15 mouse cellular contexts compared by ENCODE assay signal in genomic region chr4:130532347-130532746, GRCm38 (mm10). TPM values are rescaled to one million over a fixed set of nuclear protein-coding genes. Genes with fewer than 3 reads are reported as not detected.
DNase-seq lines count a peak whose midpoint lies in the region; ATAC-seq lines count a peak whose summit lies in the region.
"Had no signal": no experiment of that assay in that cellular context is flagged by ENCODE, and none has a peak within 500 bp of the region (broad histone marks: within the 10 kb centered on the region; RNA-seq: fewer than 3 reads in every experiment).

No protein-coding gene starts in this region.

- H3K4me3 ChIP-seq in kidney, embryonic 15.5 days (replicated peaks) = no peak overlapping the region
- no peak overlapping the region for H3K4me3 ChIP-seq in midbrain, embryonic 16.5 days (ENCODE audit: low read depth, low read length)
- H3K4me3 ChIP-seq in midbrain, embryonic 14.5 days (replicated peaks; ENCODE audit: low read depth, low read length) = no peak overlapping the region
- no peak overlapping the region for H3K4me3 ChIP-seq in limb, embryonic 15.5 days
- H3K4me3 ChIP-seq: midbrain, embryonic 13.5 days had no signal

- WGBS in kidney, embryonic 15.5 days = 57% methylated on average over 6 of the region's 6 CpGs
- WGBS in midbrain, embryonic 16.5 days = 66% methylated on average over 6 of the region's 6 CpGs
- WGBS in midbrain, embryonic 14.5 days = 70% methylated on average over 6 of the region's 6 CpGs
- WGBS in limb, embryonic 15.5 days = 61% methylated on average over 6 of the region's 6 CpGs

- H3K9ac ChIP-seq in kidney, embryonic 15.5 days = no peak overlapping the region
- no peak overlapping the region for H3K9ac ChIP-seq in midbrain, embryonic 16.5 days (ENCODE audit: low read depth, low read length)
- no peak overlapping the region for H3K9ac ChIP-seq in midbrain, embryonic 14.5 days (replicated peaks; ENCODE audit: low read length)
- no peak overlapping the region for H3K9ac ChIP-seq in limb, embryonic 15.5 days
- H3K9ac ChIP-seq: heart, embryonic 15.5 days; limb, embryonic 12.5 days; midbrain, embryonic 13.5 days; neural tube, embryonic 15.5 days; stomach, embryonic 15.5 days had no signal

- ATAC-seq in kidney, embryonic 15.5 days (replicated peaks; ENCODE audit: low FRiP score) = no peak
- ATAC-seq in midbrain, embryonic 16.5 days = peak; percentile 19; the same call in 1 of the 2 replicates
- no peak for ATAC-seq in midbrain, embryonic 14.5 days (ENCODE audit: low FRiP score, low TSS enrichment)
- ATAC-seq in limb, embryonic 15.5 days (ENCODE audit: insufficient number of reproducible peaks, low FRiP score, low TSS enrichment, low read depth) = no peak
- ATAC-seq: activated CD4-positive, CD25-positive, alpha-beta regulatory T cell, adult 4 months had no signal

- H3K27ac ChIP-seq in kidney, embryonic 15.5 days = no peak overlapping the region
- H3K27ac ChIP-seq in midbrain, embryonic 16.5 days (ENCODE audit: low read length) = no peak overlapping the region
- no peak overlapping the region for H3K27ac ChIP-seq in midbrain, embryonic 14.5 days (replicated peaks; ENCODE audit: low read depth, low read length)
- no peak overlapping the region for H3K27ac ChIP-seq in limb, embryonic 15.5 days
- H3K27ac ChIP-seq: heart, embryonic 10.5 days; heart, embryonic 15.5 days; limb, embryonic 12.5 days; midbrain, embryonic 13.5 days; neural tube, embryonic 15.5 days; stomach, embryonic 15.5 days had no signal

- no peak for DNase-seq in kidney, postnatal 25 days
- no peak for DNase-seq in midbrain, embryonic 14.5 days
- peak; percentile 34 for DNase-seq in R1 (ENCODE audit: low read depth, low spot score)
- no peak for DNase-seq in layer of hippocampus, postnatal 25 days (ENCODE audit: extremely low spot score in 1 of 2, low spot score in 1 of 2)
- no peak for DNase-seq in gastrocnemius, postnatal 25 days

- H3K36me3 ChIP-seq in kidney, embryonic 15.5 days = peaks cover 14% of the 10 kb centered on the region
- peaks cover 9% of the 10 kb centered on the region; the same call in 1 of the 2 replicates for H3K36me3 ChIP-seq in midbrain, embryonic 16.5 days (ENCODE audit: control insufficient read depth, insufficient read depth, low read length)
- peaks cover 32% of the 10 kb centered on the region for H3K36me3 ChIP-seq in midbrain, embryonic 14.5 days (ENCODE audit: control insufficient read depth, insufficient read depth, low read length)
- peaks cover 5% of the 10 kb centered on the region; the same call in 1 of the 2 replicates for H3K36me3 ChIP-seq in limb, embryonic 15.5 days
- H3K36me3 ChIP-seq: heart, embryonic 15.5 days; stomach, embryonic 15.5 days had no signal

- H3K4me1 ChIP-seq in kidney, embryonic 15.5 days = peaks cover 10% of the 10 kb centered on the region
- no peaks in the 10 kb centered on the region for H3K4me1 ChIP-seq in midbrain, embryonic 16.5 days (ENCODE audit: control insufficient read depth, insufficient read depth, low read length)
- no peaks in the 10 kb centered on the region for H3K4me1 ChIP-seq in midbrain, embryonic 14.5 days (ENCODE audit: control insufficient read depth, insufficient read depth, low read length)
- peaks cover 4% of the 10 kb centered on the region for H3K4me1 ChIP-seq in limb, embryonic 15.5 days
- H3K4me1 ChIP-seq: limb, embryonic 12.5 days had no signal

- no peaks in the 10 kb centered on the region for H3K9me3 ChIP-seq in kidney, embryonic 15.5 days (replicated peaks)
- no peaks in the 10 kb centered on the region for H3K9me3 ChIP-seq in midbrain, embryonic 16.5 days (replicated peaks; ENCODE audit: control insufficient read depth, low read length, poor library complexity, severe bottlenecking)
- no peaks in the 10 kb centered on the region for H3K9me3 ChIP-seq in midbrain, embryonic 14.5 days (ENCODE audit: control insufficient read depth, low read length)
- H3K9me3 ChIP-seq in limb, embryonic 15.5 days = no peaks in the 10 kb centered on the region
- H3K9me3 ChIP-seq: heart, embryonic 10.5 days; heart, embryonic 15.5 days; limb, embryonic 12.5 days; midbrain, embryonic 13.5 days; neural tube, embryonic 15.5 days; stomach, embryonic 15.5 days had no signal

- 0 out of 2 replicates have a peak overlapping the region, but pooled peaks have one; percentile 54 for H3K4me2 ChIP-seq in kidney, embryonic 15.5 days
- no peak overlapping the region for H3K4me2 ChIP-seq in midbrain, embryonic 16.5 days (ENCODE audit: low read length)
- no peak overlapping the region for H3K4me2 ChIP-seq in midbrain, embryonic 14.5 days (ENCODE audit: low read length)
- peak overlapping the region; percentile 46; the same call in 1 of the 2 replicates for H3K4me2 ChIP-seq in limb, embryonic 15.5 days

- H3K27me3 ChIP-seq in kidney, embryonic 15.5 days = no peaks in the 10 kb centered on the region
- no peaks in the 10 kb centered on the region for H3K27me3 ChIP-seq in midbrain, embryonic 16.5 days (ENCODE audit: control insufficient read depth, insufficient read depth, low read depth, low read length)
- no peaks in the 10 kb centered on the region for H3K27me3 ChIP-seq in midbrain, embryonic 14.5 days (ENCODE audit: control insufficient read depth, insufficient read depth, low read length)
- H3K27me3 ChIP-seq in limb, embryonic 15.5 days = no peaks in the 10 kb centered on the region
- H3K27me3 ChIP-seq: heart, embryonic 15.5 days; limb, embryonic 12.5 days; midbrain, embryonic 13.5 days; neural tube, embryonic 15.5 days; stomach, embryonic 15.5 days had no signal

RNA-seq across cellular contexts. Expression of gene Nkain1, which starts 41.6 kb away (rescaled TPM):
- polyA plus RNA-seq in kidney, embryonic 15.5 days (2015; fragmentation: Nextera tagmentation; extraction: Ambion mirVana) = 2.0 and 2.4 TPM in 2 replicates
- polyA plus RNA-seq in midbrain, embryonic 16.5 days (2015; fragmentation: Nextera tagmentation; extraction: Ambion mirVana) = 7.2 and 9.1 TPM in 2 replicates
- polyA plus RNA-seq in midbrain, embryonic 14.5 days (2014; fragmentation: Nextera tagmentation; extraction: Ambion mirVana) = 25.7 and 76.6 TPM in 2 replicates
- 0.79 and 0.97 TPM in 2 replicates for polyA plus RNA-seq in limb, embryonic 15.5 days (2015; fragmentation: Nextera tagmentation; extraction: Ambion mirVana)
- total RNA-seq in layer of hippocampus, postnatal 25 days (2021) = 10 to 100 TPM; 37.1 to 47.1 TPM
- total RNA-seq in gastrocnemius, postnatal 25 days (2021) = 10 to 100 TPM in 1 of 2 experiments, 1 to 10 TPM in 1; 6.7 to 15.0 TPM
- polyA plus RNA-seq: activated CD4-positive, CD25-positive, alpha-beta regulatory T cell, adult 4 months had no signal

Comparison
In these comparisons a context has a peak if more than half of its experiments do, and no peak if none do; other contexts are left out.
1. H3K4me2 ChIP-seq: peak in kidney, embryonic 15.5 days (single experiment) and limb, embryonic 15.5 days (single experiment); none in midbrain, embryonic 16.5 days (single experiment) and midbrain, embryonic 14.5 days (single experiment).